Mouse (Mus musculus) midbrain, postnatal 0 days (tissue): ENCODE data around the gene Tmem45a. TPM values are rescaled to one million over a fixed set of nuclear protein-coding genes. Genes with fewer than 3 reads are reported as not detected.

Experiments used
- ATAC-seq: fragments of 200-750 bp; cut with Nextera tagmentation; 2 replicates; pipeline ENCODE4 v1.8.0; 2017; ENCODE audit warnings: moderate number of reproducible peaks, mild to moderate bottlenecking, moderate TSS enrichment, moderate library complexity; ENCODE audit not compliant: low FRiP score
- DNase-seq: peaks from one replicate; pipeline ENCODE4 v3.0.0-alpha.2; 2015; ENCODE audit warnings: low spot score
- H3K27ac ChIP-seq: fragments of 300-500 bp; sonication (generic); 2 replicates; pipeline ENCODE4 v1.5.1; 2014; ENCODE audit warnings: low read depth, mild to moderate bottlenecking, low read length, mixed read lengths
- H3K27me3 ChIP-seq: fragments of 300-500 bp; sonication (generic); 2 replicates; pipeline ENCODE4 v1.6.1; 2014; ENCODE audit warnings: low read length, control low read depth, mixed read lengths; ENCODE audit not compliant: insufficient read depth
- H3K36me3 ChIP-seq: fragments of 300-500 bp; sonication (generic); 2 replicates; pipeline ENCODE4 v1.6.1; 2014; ENCODE audit warnings: low read length, control low read depth, mixed read lengths; ENCODE audit not compliant: insufficient read depth
- H3K4me1 ChIP-seq: fragments of 300-500 bp; sonication (generic); 2 replicates; pipeline ENCODE4 v1.6.1; 2014; ENCODE audit warnings: mild to moderate bottlenecking, control low read depth, antibody characterized with exemption, low read length, mixed read lengths; ENCODE audit not compliant: insufficient read depth
- H3K4me2 ChIP-seq: fragments of 300-500 bp; sonication (generic); 2 replicates; pipeline ENCODE4 v1.6.1; 2014; ENCODE audit warnings: low read depth, mild to moderate bottlenecking, low read length, mixed read lengths; ENCODE audit not compliant: poor library complexity, severe bottlenecking
- H3K4me3 ChIP-seq: fragments of 300-500 bp; sonication (generic); 2 replicates; pipeline ENCODE4 v1.5.1; 2014; ENCODE audit warnings: low read depth, mild to moderate bottlenecking, low read length, moderate library complexity
- H3K9ac ChIP-seq: fragments of 300-500 bp; sonication (generic); replicated peaks from 2 replicates; pipeline ENCODE4 v1.6.1; 2014; ENCODE audit warnings: mild to moderate bottlenecking, low read length, moderate library complexity, mixed read lengths; ENCODE audit not compliant: poor library complexity, severe bottlenecking
- H3K9me3 ChIP-seq: fragments of 300-500 bp; sonication (generic); 2 replicates; pipeline ENCODE4 v1.6.1; 2016; ENCODE audit warnings: low read length, control low read depth
- CTCF ChIP-seq: IDR thresholded peaks from 2 replicates; pipeline ENCODE4 v1.5.1; 2016; ENCODE audit warnings: antibody characterized with exemption, mild to moderate bottlenecking
- WGBS: fragments of 180-500 bp; shearing (Covaris S2); extraction: QIAGEN DNeasy Blood & Tissue Kit; methylation state at CpG from one replicate; pipeline ENCODE4 v1.1.7; 2014; 5-methylcytosine and 5-hydroxymethylcytosine counted together
- polyA plus RNA-seq: library from polyadenylated mRNA; unstranded; fragments of >200 nt; fragmentation: Nextera tagmentation; extraction: Ambion mirVana; gene quantifications from 2 replicates; pipeline ENCODE4 v1.2.1, GENCODE M21; 2015
- total RNA-seq: library from RNA; depleted of rRNA; stranded (reverse); fragments of >200 nt; gene quantifications from 2 replicates; pipeline ENCODE4 v1.2.3, GENCODE M21; 2014

Tmem45a gene
- total and polyA plus RNA-seq, 2 experiments from 2014 or later: 1.6 to 3.6 TPM

DNA sequence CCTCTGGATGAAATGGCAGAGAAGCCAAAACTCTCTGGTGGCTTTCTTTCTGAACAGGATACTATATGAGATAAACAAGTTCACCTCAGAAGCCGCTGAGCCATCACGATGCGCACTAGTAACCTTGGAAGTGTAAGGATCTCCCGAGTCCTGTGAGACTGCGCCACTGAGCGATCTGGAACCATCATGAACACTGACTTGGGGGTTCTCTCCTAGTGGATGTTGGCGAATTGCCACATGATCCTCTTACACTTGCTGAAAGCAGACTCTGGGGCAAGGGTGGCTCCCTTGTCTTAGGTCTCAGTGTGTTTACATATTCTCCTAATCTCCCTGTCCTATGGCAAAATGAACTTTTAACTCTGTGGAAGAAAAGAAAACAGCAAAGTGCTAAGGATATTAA is 85.0 kb downstream of the Tmem45a start:
- whole genome bisulfite sequencing: 85% methylated on average over 7 of the region's 7 CpGs
- no peak for TF ChIP-seq CTCF
- H3K4me2 ChIP-seq: no peak overlapping the region
- H3K4me1 ChIP-seq: no peaks in the 10 kb centered on the region
- no peaks in the 10 kb centered on the region for H3K27me3 ChIP-seq
- no peak overlapping the region for H3K27ac ChIP-seq
- no peak for DNase-seq
- no peak overlapping the region for H3K9ac ChIP-seq
- no peak overlapping the region for H3K4me3 ChIP-seq
- H3K9me3 ChIP-seq: no peaks in the 10 kb centered on the region
- no peak for ATAC-seq
- no peaks in the 10 kb centered on the region for H3K36me3 ChIP-seq

DNA sequence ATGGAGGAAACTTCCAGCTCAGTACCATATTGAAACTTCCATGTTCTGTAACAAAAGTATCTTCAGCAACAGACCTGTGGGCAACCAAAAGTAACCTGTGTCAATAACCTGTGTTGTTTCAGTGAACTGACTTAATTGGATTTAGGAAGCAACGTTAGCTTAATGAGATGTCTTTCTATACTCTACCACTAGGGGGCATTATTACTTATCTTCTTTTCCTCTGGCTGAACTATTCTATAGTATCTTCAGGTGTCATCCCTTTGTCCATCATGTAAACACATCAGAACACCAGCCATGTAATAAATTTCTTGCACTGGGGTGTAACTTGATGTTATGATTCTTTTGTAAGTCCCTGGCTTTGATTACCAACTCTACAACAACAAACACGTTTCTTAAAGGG is 85.5 kb downstream of the Tmem45a start:
- H3K9ac ChIP-seq: no peak overlapping the region
- no peak overlapping the region for H3K4me2 ChIP-seq
- no peaks in the 10 kb centered on the region for H3K36me3 ChIP-seq
- no peak for ATAC-seq
- no peaks in the 10 kb centered on the region for H3K9me3 ChIP-seq
- 50% methylated on average over 2 of the region's 2 CpGs for WGBS
- TF ChIP-seq CTCF: peak; percentile 57
- no peak overlapping the region for H3K4me3 ChIP-seq
- H3K27ac ChIP-seq: no peak overlapping the region
- H3K27me3 ChIP-seq: no peaks in the 10 kb centered on the region
- H3K4me1 ChIP-seq: no peaks in the 10 kb centered on the region
- DNase-seq: peak; percentile 37

DNA sequence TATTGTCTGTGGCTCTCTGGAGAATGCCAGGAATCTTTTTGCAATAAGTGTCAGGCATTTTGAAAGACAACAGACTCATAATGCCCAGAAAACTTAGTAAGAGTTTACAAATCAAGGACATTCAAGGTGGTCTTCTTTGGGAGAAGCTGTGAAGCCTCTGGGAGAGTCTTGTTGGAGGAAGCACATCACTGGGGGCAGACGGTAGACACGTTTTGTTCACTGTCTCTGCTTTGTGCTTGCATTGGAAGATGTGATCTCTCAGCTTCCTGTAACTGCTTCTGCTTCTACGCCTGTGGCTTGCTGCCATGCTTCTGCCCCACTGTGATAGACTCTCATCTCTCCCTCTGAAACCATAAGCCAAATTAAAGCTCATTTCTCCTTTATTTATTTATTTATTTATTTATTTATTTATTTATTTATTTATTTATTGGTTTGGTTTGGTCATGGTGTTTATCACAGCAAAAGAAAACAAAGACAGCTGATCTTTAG is 86.4 kb downstream of the Tmem45a start:
- TF ChIP-seq CTCF: no peak
- Histone ChIP-seq H3K4me2 (no peak overlapping the region), H3K9me3 (no peaks in the 10 kb centered on the region), H3K36me3 (no peaks in the 10 kb centered on the region), H3K4me1 (no peaks in the 10 kb centered on the region), H3K9ac (no peak overlapping the region), H3K4me3 (no peak overlapping the region), H3K27me3 (no peaks in the 10 kb centered on the region), H3K27ac (no peak overlapping the region)
- ATAC-seq (no peak), DNase-seq (no peak)
- WGBS: 86% methylated on average over 3 of the region's 3 CpGs

DNA sequence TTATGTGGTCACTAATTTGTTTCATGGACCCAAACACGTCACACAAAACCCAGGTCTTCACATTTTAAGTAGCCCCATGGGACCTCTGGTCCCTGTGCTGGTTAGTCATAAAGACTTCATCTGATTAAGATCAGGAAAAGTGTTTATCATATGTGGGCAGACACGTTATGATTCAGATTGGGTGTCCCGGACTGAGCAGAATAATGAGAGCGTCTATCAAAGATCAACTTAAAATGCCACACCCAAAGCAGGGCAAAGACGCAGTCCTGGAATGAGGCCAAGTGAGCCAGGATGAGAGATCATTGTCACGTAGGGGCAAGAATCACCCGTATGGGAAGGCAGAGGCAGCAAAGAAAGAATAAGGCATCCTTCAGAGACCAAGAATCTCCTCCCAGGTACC is 87.1 kb downstream of the Tmem45a start:
- DNase-seq (no peak), ATAC-seq (no peak)
- no peaks in the 10 kb centered on the region for H3K36me3 ChIP-seq
- H3K4me3 ChIP-seq: no peak overlapping the region
- no peak overlapping the region for H3K27ac ChIP-seq
- WGBS: 86% methylated on average over 7 of the region's 7 CpGs
- no peaks in the 10 kb centered on the region for H3K9me3 ChIP-seq
- H3K27me3 ChIP-seq: no peaks in the 10 kb centered on the region
- no peak overlapping the region for H3K4me2 ChIP-seq
- H3K4me1 ChIP-seq: no peaks in the 10 kb centered on the region
- TF ChIP-seq CTCF: no peak
- no peak overlapping the region for H3K9ac ChIP-seq

DNA sequence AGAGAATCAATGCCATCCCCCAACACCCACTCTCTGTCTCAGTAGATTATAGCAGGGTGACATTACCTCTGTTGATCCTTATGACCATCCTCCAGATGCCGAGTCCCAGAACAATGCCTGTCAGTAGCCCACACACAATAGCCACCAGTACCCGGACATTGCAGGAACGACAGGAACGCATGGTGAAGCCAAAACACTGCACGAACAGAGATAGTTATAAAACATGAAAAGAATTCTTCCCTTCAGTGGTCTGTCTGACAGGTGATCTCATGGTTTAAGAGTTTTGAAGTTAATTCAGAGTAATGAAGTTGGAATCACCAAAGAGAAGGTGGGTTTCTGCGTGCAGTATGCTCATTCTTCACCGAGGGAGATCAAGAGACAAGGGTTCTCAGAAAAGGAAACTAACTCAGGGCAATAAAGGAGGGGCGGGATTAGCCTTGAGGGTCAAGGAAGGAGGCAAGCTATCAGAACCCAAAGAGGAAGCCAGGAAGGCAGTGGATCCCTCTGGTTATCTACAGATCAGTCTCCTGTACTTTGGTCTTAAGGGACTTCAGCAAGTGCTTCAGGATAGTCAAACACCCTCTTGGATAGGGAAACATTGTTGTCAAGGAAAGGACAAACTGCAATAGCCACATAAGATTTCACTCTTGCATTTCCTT is 90.4 kb downstream of the Tmem45a start, which contains the start of gene Adgrg7:
Adgrg7 (minus strand) TSS at position 375 of the 659 bp plus-strand sequence.
- no peaks in the 10 kb centered on the region for H3K4me1 ChIP-seq
- no peak for TF ChIP-seq CTCF
- no peaks in the 10 kb centered on the region for H3K27me3 ChIP-seq
- no peak within 1 kb of the TSS for H3K4me3 ChIP-seq
- whole genome bisulfite sequencing: 76% methylated on average over 8 of the region's 8 CpGs
- H3K4me2 ChIP-seq: no peak within 1 kb of the TSS
- H3K9ac ChIP-seq: no peak within 1 kb of the TSS
- no peak within 1 kb of the TSS for H3K27ac ChIP-seq
- DNase-seq (no peak), ATAC-seq (no peak)
- H3K36me3 ChIP-seq: no peaks in the 10 kb centered on the region
- no peaks in the 10 kb centered on the region for H3K9me3 ChIP-seq

DNA sequence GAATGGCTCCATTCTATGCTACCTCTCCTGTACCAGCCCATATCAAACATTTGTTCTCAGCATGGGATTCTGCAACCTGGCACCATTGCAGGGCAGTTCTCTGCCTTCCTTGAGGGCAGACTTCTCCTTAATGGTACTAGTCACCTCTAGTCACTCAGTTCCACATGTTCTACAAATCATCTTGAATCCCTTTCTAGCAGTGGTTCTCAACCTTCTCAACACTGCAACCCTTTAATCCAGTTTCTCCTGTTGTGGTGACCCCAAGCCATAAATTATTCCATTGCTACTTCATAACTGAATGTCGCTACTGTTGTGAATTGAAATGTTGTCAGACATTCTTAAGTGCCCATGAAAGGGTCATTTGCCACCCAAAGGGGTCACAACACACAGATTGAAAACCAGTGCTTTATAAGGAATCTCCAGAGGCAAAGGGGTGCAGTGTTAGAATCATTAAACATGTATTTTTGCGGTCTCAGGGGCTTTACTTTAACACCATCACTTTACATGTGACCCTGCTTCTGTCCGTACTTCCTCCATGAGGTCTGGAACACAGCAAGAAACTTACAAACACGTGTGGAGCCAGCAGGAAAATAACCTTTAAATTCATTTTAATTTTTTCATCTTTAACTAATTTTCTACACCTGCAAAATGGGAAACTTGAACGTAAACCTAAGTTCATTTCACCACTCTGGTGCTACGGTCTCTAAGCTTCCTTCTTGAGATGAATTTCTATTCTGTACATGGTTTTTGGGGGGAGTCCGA is 91.4 kb downstream of the Tmem45a start:
- WGBS: 84% methylated on average over 7 of the region's 7 CpGs
- TF ChIP-seq CTCF: no peak
- no peak overlapping the region for H3K4me2 ChIP-seq
- ATAC-seq (no peak), DNase-seq (no peak)
- H3K4me3 ChIP-seq: no peak overlapping the region
- no peak overlapping the region for H3K9ac ChIP-seq
- no peaks in the 10 kb centered on the region for H3K9me3 ChIP-seq
- H3K27me3 ChIP-seq: no peaks in the 10 kb centered on the region
- no peaks in the 10 kb centered on the region for H3K36me3 ChIP-seq
- no peaks in the 10 kb centered on the region for H3K4me1 ChIP-seq
- no peak overlapping the region for H3K27ac ChIP-seq
